Mouse (Mus musculus): ENCODE data around the gene Lpgat1.

Lpgat1 gene

DNA sequence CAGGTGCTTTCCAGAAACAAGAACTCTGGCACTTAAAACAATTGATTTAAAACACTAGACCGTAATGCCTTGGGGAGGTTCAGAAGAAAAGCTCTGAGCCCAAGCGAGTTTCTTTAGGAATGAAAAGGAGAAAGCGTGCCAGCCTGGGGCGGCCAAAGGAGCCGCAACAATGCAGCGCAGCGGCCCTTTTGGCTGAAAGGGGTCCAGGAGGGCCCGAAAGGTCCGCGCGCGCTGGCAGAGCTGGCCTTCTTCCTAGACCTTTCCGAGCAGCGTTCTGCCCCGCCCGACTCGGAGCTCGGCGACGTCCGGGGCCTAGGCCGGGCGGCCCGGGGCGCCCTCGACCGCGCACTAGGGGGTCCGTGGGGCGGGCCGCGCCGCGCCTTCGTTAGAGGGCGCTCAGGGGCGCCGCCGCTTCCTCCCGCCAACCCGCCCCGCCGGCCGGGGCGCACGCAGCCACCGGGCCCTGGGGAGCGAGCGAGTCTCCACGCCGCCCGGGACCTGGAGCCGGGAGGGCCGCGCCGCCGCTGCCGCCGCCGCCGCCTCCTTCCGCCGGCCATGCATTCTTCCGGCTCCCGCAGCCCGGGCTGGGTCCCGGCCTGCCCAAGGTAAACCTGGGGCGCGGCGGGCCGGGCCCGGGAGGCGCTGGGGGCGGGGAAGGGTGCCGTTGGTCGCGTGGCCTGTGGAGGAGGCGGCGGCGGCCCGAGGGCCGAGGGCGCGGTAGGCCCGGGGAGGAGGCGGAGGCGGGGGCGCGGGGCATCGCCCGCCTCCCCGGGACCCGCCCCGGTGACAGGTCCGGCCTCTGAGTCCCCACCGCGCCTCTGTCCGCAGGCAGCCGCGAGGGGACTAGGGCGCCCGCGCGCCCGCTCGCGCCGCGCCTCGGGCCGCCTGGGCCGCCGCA lies at the start of gene Lpgat1:
TSS of gene Lpgat1 (plus strand) at position 234 of the 898 bp plus-strand sequence.
- no peak for TF ChIP-seq GATA4 (IDR thresholded peaks at IDR 0.05; ENCODE audit: insufficient replicate concordance, low read length)

GRCm38 (mm10) chr1:191668030-191668429 lies 49.6 kb upstream of the Lpgat1 start:
- TF ChIP-seq GATA4 (IDR thresholded peaks at IDR 0.05; ENCODE audit: insufficient replicate concordance, low read length) = no peak

- TF ChIP-seq GATA4 (IDR thresholded peaks at IDR 0.05; ENCODE audit: insufficient replicate concordance, low read length) = no peak
Observed at GRCm38 (mm10) chr1:191674071-191674470, 43.6 kb upstream of the Lpgat1 start.

GRCm38 (mm10) chr1:191681633-191682032 lies 36.0 kb upstream of the Lpgat1 start:
- TF ChIP-seq GATA4 (IDR thresholded peaks at IDR 0.05; ENCODE audit: insufficient replicate concordance, low read length) = no peak

DNA sequence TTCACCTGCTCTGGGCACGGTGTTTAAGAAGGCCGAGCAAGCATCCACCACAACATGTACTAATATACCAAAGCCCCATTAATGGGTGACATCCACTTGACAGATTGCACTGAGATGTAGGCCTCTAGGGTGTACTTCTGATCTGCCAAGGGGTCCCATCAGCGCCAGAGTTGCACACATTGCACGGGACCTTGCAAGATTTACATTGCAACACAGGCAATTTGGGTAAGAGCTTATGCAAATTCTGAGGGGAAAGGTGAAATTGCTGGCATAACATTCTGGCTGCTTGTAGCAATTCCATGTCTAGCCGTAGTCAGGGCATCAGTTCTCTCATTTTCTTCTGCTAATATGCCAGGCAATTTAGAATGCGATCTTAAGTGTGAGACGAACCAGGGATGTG lies 30.1 kb upstream of the Lpgat1 start:
- no peak for TF ChIP-seq GATA4 (IDR thresholded peaks at IDR 0.05; ENCODE audit: insufficient replicate concordance, low read length)

- TF ChIP-seq GATA4 (IDR thresholded peaks at IDR 0.05; ENCODE audit: insufficient replicate concordance, low read length) = no peak
Observed at GRCm38 (mm10) chr1:191693231-191693630, 24.4 kb upstream of the Lpgat1 start.

- no peak for TF ChIP-seq GATA4 (IDR thresholded peaks at IDR 0.05; ENCODE audit: insufficient replicate concordance, low read length)
Observed at GRCm38 (mm10) chr1:191698253-191698795, 19.3 kb upstream of the Lpgat1 start.

GRCm38 (mm10) chr1:191704535-191704934 lies 13.1 kb upstream of the Lpgat1 start:
- TF ChIP-seq GATA4 (IDR thresholded peaks at IDR 0.05; ENCODE audit: insufficient replicate concordance, low read length) = no peak

DNA sequence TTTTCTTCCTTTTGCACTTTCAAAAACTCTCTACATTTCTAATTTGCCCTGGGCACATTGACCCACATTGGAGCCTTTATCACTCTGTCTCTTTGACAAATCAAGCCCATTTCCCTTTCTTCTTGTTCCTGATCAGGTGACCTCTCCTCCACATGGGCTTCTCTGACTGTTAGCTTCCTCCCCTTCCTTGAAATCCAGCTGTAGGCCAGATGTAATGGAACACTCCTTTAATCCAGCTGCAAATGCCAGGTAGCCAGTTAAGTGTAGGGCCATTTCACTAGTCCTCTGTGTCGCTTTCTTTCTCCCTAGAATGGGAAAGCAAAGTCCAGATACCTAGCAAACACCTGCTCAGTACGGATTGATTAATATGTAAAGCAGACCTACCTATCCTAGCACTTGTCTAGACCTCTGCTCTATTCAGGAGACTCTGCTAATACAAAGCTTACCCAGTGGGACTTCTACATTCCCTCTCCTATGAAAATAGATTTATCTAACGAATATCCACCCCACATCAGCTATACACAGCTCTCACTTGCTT lies 11.0 kb upstream of the Lpgat1 start:
- TF ChIP-seq GATA4 (IDR thresholded peaks at IDR 0.05; ENCODE audit: insufficient replicate concordance, low read length) = no peak

DNA sequence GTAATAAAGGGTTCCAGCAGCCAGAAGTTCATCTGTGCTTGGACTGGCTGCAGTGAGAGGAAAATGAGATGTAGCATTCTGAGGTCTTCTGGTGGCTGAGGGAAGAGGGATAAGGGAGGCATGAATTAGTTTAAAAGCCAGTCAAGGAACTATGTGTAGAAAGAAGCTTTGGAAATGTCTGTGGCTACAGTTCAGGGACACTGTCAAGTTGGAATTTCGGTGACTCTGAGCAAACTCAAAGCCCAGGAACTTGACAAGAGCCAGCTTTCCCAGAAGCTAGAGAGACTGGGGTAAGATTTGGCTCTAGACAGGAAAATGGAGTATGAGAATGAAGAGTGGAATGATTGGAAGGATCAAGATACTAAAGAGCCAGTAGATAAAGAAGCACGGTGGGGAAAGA lies 7.8 kb upstream of the Lpgat1 start:
- TF ChIP-seq GATA4 (IDR thresholded peaks at IDR 0.05; ENCODE audit: insufficient replicate concordance, low read length) = no peak

GRCm38 (mm10) chr1:191712224-191712838 lies 5.3 kb upstream of the Lpgat1 start:
- no peak for TF ChIP-seq GATA4 (IDR thresholded peaks at IDR 0.05; ENCODE audit: insufficient replicate concordance, low read length)

GRCm38 (mm10) chr1:191713813-191714212 lies 3.8 kb upstream of the Lpgat1 start:
- no peak for TF ChIP-seq GATA4 (IDR thresholded peaks at IDR 0.05; ENCODE audit: insufficient replicate concordance, low read length)

GRCm38 (mm10) chr1:191715150-191715549 lies 2.5 kb upstream of the Lpgat1 start:
- no peak for TF ChIP-seq GATA4 (IDR thresholded peaks at IDR 0.05; ENCODE audit: insufficient replicate concordance, low read length)

- TF ChIP-seq GATA4 (IDR thresholded peaks at IDR 0.05; ENCODE audit: insufficient replicate concordance, low read length) = no peak
Observed at GRCm38 (mm10) chr1:191717141-191717540, 493 bp upstream of the Lpgat1 start.

DNA sequence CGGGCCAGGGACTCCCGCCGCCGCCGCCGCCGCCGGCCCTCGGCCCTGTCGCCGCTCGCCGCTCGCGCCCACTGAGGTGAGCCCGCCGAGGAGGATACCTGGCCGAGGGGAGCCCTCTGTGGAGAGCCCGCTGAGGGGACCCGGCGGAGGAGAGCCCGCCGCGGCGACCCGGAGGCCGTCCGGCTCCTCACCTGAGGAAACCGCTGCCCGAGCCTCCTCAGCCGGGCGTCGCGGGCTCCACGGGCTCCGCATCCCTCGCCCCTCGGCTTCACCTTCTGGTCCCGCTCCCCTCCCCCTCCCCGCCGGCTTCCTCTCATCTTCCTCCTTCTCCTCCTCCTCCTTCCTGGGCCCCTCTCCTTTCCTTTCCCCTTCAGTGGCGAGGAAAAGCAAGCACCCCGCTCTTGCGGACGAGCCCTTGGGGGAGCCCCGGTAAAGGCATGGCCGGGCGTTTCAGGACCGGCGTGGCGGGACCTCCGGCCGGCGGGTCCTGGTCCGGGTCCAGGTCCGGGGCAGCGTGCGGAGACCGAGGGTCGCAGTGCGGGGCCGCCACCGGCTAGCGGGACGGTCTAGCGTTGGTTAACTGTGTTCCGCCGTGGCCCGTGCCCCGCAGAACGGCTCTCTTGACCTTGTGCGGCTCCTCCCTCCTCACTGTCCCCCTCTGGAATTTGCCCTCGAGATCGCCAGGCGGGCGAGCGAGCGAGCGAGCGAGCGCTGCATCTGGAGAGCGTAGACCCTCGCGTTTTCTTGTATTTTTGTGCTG lies 1.1 kb downstream of the Lpgat1 start:
- no peak for TF ChIP-seq GATA4 (IDR thresholded peaks at IDR 0.05; ENCODE audit: insufficient replicate concordance, low read length)
